Mouse (Mus musculus) embryonic fibroblast, embryonic 13.5 days (primary cell): Measurements from ENCODE around the gene Bpifb1. TPM values are rescaled to one million over a fixed set of nuclear protein-coding genes. Genes with fewer than 3 reads are reported as not detected.

Experiments
- H3K27ac ChIP-seq: 2 replicates; pipeline ENCODE4 v1.5.1; 2012; ENCODE audit warnings: low read length, control low read depth, inconsistent platforms; ENCODE audit not compliant: insufficient read depth
- H3K4me1 ChIP-seq: 2 replicates; pipeline ENCODE4 v1.6.1; 2011; ENCODE audit warnings: low read length; ENCODE audit not compliant: control insufficient read depth, insufficient read depth
- H3K4me3 ChIP-seq: 2 replicates; pipeline ENCODE4 v1.5.1; 2011; ENCODE audit warnings: mild to moderate bottlenecking, control low read depth, low read length; ENCODE audit not compliant: insufficient read depth
- CTCF ChIP-seq: IDR thresholded peaks from 2 replicates; pipeline ENCODE4 v1.5.1; 2011; ENCODE audit warnings: mild to moderate bottlenecking, control low read depth, low read length, moderate library complexity, borderline replicate concordance; ENCODE audit not compliant: insufficient read depth
- POLR2A ChIP-seq: IDR thresholded peaks from 2 replicates; pipeline ENCODE4 v1.6.1; 2011; ENCODE audit warnings: low read depth, mild to moderate bottlenecking, control low read depth, low read length, moderate library complexity
- polyA plus RNA-seq: library from polyadenylated mRNA; stranded (reverse); fragments of >200 nt; gene quantifications from 2 replicates; pipeline ENCODE4 v1.2.4, GENCODE M21; 2011; ENCODE audit warnings: low read depth; ENCODE audit not compliant: missing spikeins, insufficient read length

Bpifb1 gene
- polyA plus RNA-seq, 1 experiment, result not detected

GRCm38 (mm10) chr2:154185319-154185718 is 5.3 kb upstream of the Bpifb1 start:
- Histone ChIP-seq H3K4me1 (no peaks in the 10 kb centered on the region), H3K27ac (no peak overlapping the region), H3K4me3 (no peak overlapping the region)
- TF ChIP-seq CTCF, result no peak
- TF ChIP-seq POLR2A, result no peak

- Histone ChIP-seq H3K4me1 (no peaks in the 10 kb centered on the region), H3K4me3 (no peak overlapping the region), H3K27ac (no peak overlapping the region)
- TF ChIP-seq CTCF, result no peak
- no peak for TF ChIP-seq POLR2A
Observed at GRCm38 (mm10) chr2:154185748-154186147, 4.9 kb upstream of the Bpifb1 start.

GRCm38 (mm10) chr2:154187468-154187867 is 3.1 kb upstream of the Bpifb1 start:
- no peak for TF ChIP-seq POLR2A
- no peak for TF ChIP-seq CTCF
- no peak overlapping the region for H3K27ac ChIP-seq
- H3K4me1 ChIP-seq, result no peaks in the 10 kb centered on the region
- no peak overlapping the region for H3K4me3 ChIP-seq

GRCm38 (mm10) chr2:154189877-154190434 is 662 bp upstream of the Bpifb1 start:
- Histone ChIP-seq H3K27ac (no peak overlapping the region), H3K4me3 (no peak overlapping the region), H3K4me1 (no peaks in the 10 kb centered on the region)
- TF ChIP-seq POLR2A (no peak), CTCF (no peak)

- Histone ChIP-seq H3K4me1 (no peaks in the 10 kb centered on the region), H3K27ac (no peak overlapping the region), H3K4me3 (no peak overlapping the region)
- TF ChIP-seq POLR2A (no peak), CTCF (no peak)
Observed at GRCm38 (mm10) chr2:154192141-154192540, 1.5 kb downstream of the Bpifb1 start.

- no peak overlapping the region for H3K27ac ChIP-seq
- H3K4me3 ChIP-seq, result no peak overlapping the region
- H3K4me1 ChIP-seq, result no peaks in the 10 kb centered on the region
- no peak for TF ChIP-seq POLR2A
- TF ChIP-seq CTCF, result no peak
Observed at GRCm38 (mm10) chr2:154193071-154193470, 2.5 kb downstream of the Bpifb1 start.

GRCm38 (mm10) chr2:154193994-154194504 is 3.4 kb downstream of the Bpifb1 start:
- H3K4me1 ChIP-seq, result no peaks in the 10 kb centered on the region
- H3K4me3 ChIP-seq, result no peak overlapping the region
- TF ChIP-seq CTCF, result no peak
- TF ChIP-seq POLR2A, result no peak
- H3K27ac ChIP-seq, result no peak overlapping the region

- TF ChIP-seq CTCF (no peak), POLR2A (no peak)
- Histone ChIP-seq H3K4me3 (no peak overlapping the region), H3K27ac (no peak overlapping the region), H3K4me1 (no peaks in the 10 kb centered on the region)
Observed at GRCm38 (mm10) chr2:154197036-154197435, 6.4 kb downstream of the Bpifb1 start.

GRCm38 (mm10) chr2:154204630-154205029 is 14.0 kb downstream of the Bpifb1 start:
- Histone ChIP-seq H3K27ac (no peak overlapping the region), H3K4me1 (no peaks in the 10 kb centered on the region), H3K4me3 (no peak overlapping the region)
- no peak for TF ChIP-seq POLR2A

- H3K4me3 ChIP-seq, result no peak overlapping the region
- H3K4me1 ChIP-seq, result no peaks in the 10 kb centered on the region
- TF ChIP-seq CTCF (no peak), POLR2A (no peak)
- no peak overlapping the region for H3K27ac ChIP-seq
Observed at GRCm38 (mm10) chr2:154206908-154207307, 16.3 kb downstream of the Bpifb1 start.

GRCm38 (mm10) chr2:154209112-154209511 is 18.5 kb downstream of the Bpifb1 start:
- no peak overlapping the region for H3K27ac ChIP-seq
- no peak overlapping the region for H3K4me3 ChIP-seq
- no peak for TF ChIP-seq POLR2A
- TF ChIP-seq CTCF, result no peak
- no peaks in the 10 kb centered on the region for H3K4me1 ChIP-seq
